Mouse (Mus musculus) c-Kit-positive CD71-positive TER-119-positive erythroid progenitor cells, embryonic 14.5 days (primary cell): ENCODE measurements at regions not wholly inside any gene's neighbourhood (a gene's known extent, or its start where the extent isn't known, plus 50 kb on each side); places are given as distances from the start of the nearest gene placed in this dataset.

Experiments used
- DNase-seq: peaks from one replicate; pipeline ENCODE4 v3.0.0-alpha.2; 2013; ENCODE audit warnings: low spot score

DNA sequence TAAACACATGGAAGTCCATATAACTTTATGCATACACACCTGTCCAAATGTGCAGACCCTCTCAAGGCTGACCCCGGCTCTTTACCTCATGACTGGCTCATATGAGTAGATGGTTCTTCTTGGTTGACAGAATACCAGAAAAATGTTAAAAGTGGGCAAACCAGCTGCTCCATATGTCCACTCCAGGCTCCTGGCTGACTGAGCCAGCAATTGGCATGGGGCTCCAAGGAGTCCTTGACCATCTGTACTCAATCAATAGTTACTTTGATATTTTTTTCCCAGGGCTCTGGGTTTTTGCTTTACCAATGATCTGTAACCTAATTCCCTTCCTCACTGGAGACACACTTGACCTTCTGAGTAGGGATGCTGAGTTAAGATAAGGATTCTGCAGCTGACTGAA, 345.5 kb downstream of the Ccser2 start:
- no peak for DNase-seq

- DNase-seq, result peak; percentile 29
Measured at GRCm38 (mm10) chr14:36618459-36619085, 350.0 kb downstream of the Ccser2 start.

DNA sequence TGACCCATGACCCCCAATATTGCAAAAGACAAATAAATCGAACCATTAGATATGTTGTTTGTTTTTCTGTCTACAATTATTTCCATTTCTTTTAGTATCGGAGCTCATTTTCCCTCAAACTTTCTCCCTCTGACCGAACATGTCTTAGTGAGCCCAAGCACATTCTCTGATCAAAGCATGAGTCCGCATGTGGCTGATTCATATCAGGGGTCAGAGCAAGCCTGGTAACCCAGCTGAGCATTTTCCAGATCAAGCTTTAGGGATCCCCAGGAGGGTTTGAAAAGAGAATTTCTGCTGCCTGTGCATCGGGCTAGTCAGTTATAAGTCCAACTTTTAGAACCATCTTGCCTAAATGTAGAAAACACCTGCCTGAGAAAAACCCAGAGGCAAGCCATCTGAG, 350.6 kb downstream of the Ccser2 start:
- DNase-seq, result no peak

DNA sequence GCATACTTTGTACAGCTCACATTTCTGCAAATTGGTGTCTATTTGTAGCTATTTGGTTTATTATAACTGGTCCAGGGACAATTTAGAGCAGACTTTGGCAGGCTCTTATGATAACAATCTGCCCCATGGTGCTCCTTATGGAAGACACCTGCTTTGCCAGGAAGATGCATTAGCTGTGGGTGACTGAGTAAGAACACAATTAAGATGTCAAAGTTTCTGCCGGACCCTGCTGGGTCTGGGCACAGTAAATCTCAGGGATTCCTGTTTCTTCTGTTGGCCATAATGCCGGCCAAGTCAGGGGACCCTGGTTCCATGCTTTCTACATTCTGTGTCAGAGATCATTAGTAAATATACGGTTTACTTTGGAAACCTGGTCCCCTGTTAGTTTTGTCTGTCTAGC, 353.7 kb downstream of the Ccser2 start:
- no peak for DNase-seq

GRCm38 (mm10) chr14:36612860-36613259, 355.7 kb downstream of the Ccser2 start:
- DNase-seq, result no peak

DNA sequence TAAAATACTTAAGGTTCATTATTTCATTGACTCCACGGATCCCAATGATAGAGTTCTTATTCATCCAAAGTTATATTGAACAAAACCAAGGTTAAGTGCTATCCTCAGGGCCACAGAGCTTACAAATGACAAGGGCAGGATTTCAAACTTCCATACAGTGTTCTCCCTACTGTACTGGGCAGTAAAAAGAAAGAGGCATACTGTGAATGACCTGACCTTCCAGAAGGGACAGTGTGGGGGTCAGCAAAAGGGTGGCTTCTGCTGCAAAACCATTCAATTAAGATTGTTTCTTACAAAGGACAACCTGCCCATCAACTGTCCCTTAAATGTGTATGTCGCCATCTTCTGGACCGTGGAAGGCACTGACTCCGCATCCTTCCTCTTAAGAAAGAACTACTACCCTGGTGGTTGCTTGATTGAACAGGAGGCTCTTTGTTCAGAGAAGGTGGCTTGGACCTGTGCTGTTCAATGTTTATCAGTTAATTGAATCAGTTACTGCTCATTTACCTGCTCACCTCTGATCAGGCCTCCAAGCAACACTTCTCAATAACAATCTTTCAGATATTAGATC, 384.4 kb downstream of the Ccser2 start:
- no peak for DNase-seq

DNA sequence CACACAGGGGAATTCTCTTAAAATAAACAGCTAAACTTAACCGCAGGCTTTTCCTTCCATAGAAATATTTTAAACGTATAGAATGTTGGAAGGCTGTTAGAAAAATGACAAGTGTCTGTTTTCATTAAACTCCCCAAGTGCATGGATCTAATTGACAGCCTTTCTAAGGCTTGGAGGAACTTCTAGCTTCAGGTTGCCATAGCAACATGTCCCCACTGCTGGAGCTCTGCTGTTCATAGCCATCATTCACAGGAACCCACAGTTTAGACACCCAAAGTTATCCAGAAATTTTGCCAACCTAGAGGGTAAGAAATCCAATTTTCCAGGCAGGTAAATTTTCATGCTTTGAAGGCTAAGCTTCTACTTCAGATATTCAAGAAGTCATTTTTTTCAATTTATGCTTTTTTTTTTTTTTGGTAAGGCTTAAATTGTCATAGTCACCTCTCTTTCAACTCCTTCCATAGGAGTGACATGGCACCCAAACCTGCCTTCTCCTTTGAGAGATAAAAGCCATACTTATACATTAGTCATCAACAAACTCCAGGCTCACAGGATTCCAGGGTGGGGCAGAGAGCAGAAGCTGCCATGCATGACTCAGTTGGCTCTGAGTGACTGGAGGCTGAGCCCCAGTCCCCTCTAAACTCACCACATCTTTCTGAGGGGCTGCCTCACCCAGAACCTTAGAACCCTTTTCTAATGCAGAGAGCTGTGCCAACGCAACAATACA, 385.1 kb downstream of the Ccser2 start:
- no peak for DNase-seq

- DNase-seq, result no peak
Measured at GRCm38 (mm10) chr14:36563229-36563865, 405.2 kb downstream of the Ccser2 start.

GRCm38 (mm10) chr14:36537402-36537801, 431.2 kb downstream of the Ccser2 start:
- no peak for DNase-seq

GRCm38 (mm10) chr14:36527310-36527709, 432.6 kb downstream of the 4930474N05Rik start:
- no peak for DNase-seq

DNA sequence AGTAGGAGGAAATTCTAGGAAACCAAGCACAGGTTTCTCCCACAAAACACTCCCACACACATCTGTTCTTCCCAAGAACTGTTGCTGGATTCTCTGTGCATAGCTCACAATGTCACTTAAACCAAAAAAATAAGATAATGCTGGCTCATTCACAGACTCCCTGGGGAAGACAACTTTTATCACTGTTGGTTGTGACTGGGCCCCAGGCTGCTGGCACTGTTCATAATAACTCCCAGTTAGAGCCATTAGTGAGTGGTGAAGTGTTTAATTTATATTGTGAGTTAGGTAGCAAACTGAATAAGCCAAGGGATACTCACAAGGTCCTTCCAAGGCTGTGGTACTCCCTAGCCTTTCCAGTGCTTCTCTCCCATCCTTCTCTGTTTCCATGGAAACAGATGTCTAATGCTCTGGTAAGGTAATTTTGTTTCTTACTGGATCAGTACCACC, 430.9 kb downstream of the 4930474N05Rik start:
- DNase-seq, result no peak

- no peak for DNase-seq
Measured at GRCm38 (mm10) chr14:36502076-36502994, 407.6 kb downstream of the 4930474N05Rik start.

GRCm38 (mm10) chr14:36499323-36499722, 404.6 kb downstream of the 4930474N05Rik start:
- no peak for DNase-seq

GRCm38 (mm10) chr14:36485499-36485898, 390.8 kb downstream of the 4930474N05Rik start:
- no peak for DNase-seq

- DNase-seq, result no peak
Measured at GRCm38 (mm10) chr14:36471617-36472016, 376.9 kb downstream of the 4930474N05Rik start.

GRCm38 (mm10) chr14:36470362-36470761, 375.6 kb downstream of the 4930474N05Rik start:
- no peak for DNase-seq

DNA sequence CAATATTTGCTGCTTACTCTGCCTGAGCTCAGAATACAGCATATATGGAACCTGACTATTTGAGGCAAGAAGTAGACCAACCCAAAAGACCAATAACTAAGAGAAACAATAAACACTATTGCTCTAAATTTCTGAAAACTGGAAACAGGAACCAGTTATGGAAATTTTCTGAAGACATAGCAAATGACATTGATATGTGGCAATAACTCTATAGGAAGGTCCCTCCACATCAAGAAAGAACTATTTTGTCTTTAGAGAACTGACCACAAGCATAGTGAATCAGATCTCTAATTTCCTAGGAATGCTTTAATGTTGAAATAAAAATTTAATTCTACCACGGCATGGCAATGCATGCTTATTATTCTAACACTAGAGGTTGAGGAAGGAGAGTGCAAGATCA, 358.3 kb downstream of the 4930474N05Rik start:
- DNase-seq, result no peak

GRCm38 (mm10) chr14:36450126-36450525, 355.4 kb downstream of the 4930474N05Rik start:
- no peak for DNase-seq

DNA sequence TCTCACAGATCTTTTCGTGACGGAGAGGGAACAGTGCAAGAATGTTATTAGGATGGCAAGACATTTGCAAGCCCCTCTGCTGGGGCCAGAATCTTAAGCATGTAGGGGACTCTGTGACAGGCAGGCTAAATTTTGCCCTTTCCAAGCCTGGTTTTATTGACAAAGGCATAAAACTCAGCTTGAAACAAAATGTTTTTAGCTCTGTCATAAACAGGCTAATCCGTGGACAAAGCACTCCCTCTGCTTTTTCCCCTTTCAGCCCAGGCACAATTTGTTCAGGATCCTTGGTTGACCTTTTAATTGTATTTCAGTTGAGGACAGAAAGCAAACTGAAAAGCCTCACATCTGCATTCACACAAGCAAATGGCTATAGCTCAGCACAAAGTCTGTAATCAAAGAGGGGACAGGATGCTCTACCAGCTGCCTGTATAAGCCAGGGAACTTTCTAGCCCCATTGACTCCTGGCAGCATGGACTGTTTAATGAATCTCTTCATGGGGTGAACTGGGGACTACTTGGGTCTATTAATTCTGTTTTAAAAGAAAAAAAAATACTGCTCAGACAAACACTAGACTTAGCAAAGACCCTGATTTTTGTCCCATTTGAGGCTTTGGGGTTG, 320.0 kb downstream of the 4930474N05Rik start:
- DNase-seq, result no peak

- DNase-seq, result no peak
Measured at GRCm38 (mm10) chr14:36414180-36414579, 319.5 kb downstream of the 4930474N05Rik start.
